ENCODE assay signal across 8 mouse cellular contexts in genomic region chr4:142248426-142248825, GRCm38 (mm10). TPM values are rescaled to one million over a fixed set of nuclear protein-coding genes. Genes with fewer than 3 reads are reported as not detected.
DNase-seq lines count a peak whose midpoint lies in the region; ATAC-seq lines count a peak whose summit lies in the region.

No protein-coding gene starts in this region.

- 0 out of 2 replicates have a peak, but pooled peaks have one; percentile 18 for ATAC-seq in lung, embryonic 16.5 days (ENCODE audit: low read depth)

- no peak overlapping the region for H3K4me3 ChIP-seq in lung, embryonic 16.5 days (ENCODE audit: low read length)

- no peaks in the 10 kb centered on the region for H3K4me1 ChIP-seq in lung, embryonic 16.5 days (replicated peaks; ENCODE audit: control insufficient read depth, insufficient read depth, low read length)

- 3% methylated on average over 5 of the region's 5 CpGs for WGBS in lung, embryonic 16.5 days

- H3K4me2 ChIP-seq in lung, embryonic 16.5 days (ENCODE audit: low read depth, low read length), result no peak overlapping the region

- no peak overlapping the region for H3K9ac ChIP-seq in lung, embryonic 16.5 days (ENCODE audit: low read length)

- H3K9me3 ChIP-seq in lung, embryonic 16.5 days (ENCODE audit: control insufficient read depth, low read length), result no peaks in the 10 kb centered on the region

- no peaks in the 10 kb centered on the region for H3K36me3 ChIP-seq in lung, embryonic 16.5 days (ENCODE audit: control insufficient read depth, insufficient read depth, low read length)

- no peaks in the 10 kb centered on the region for H3K27me3 ChIP-seq in lung, embryonic 16.5 days (ENCODE audit: control insufficient read depth, insufficient read depth, low read depth, low read length)

- DNase-seq in CD4-positive helper T cell, adult 2 months (ENCODE audit: low read depth, low spot score), result peak; percentile 31
- peak; percentile 57 for DNase-seq in adrenal gland, adult 8-10 months
- DNase-seq in embryo, embryonic 10.5 days (ENCODE audit: low spot score), result peak; percentile 94
- peak; percentile 36 to 73 for DNase-seq in heart, adult 9 months (ENCODE audit: low spot score in 2 of 2)
- peak; percentile 80 to 95 for DNase-seq in kidney, postnatal 36 days
- peak; percentile 95 for DNase-seq in retina, embryonic 14.5 days (ENCODE audit: low spot score)
- DNase-seq in thymus, postnatal 4 days, result peak; percentile 89

- H3K27ac ChIP-seq in lung, embryonic 16.5 days (ENCODE audit: low read length), result no peak overlapping the region

RNA-seq across cellular contexts. Expression of gene Kazn, which starts 9.2 kb away (rescaled TPM):
- total RNA-seq in adrenal gland, adult 8-10 months (2022), result 10 to 100 TPM; 27.4 to 46.1 (median 31.9) TPM
- 11.4 and 11.6 TPM in 2 replicates for polyA plus RNA-seq in lung, embryonic 16.5 days (2015; fragmentation: Nextera tagmentation; extraction: Ambion mirVana)

Comparison
In these comparisons a context has a peak if more than half of its experiments do, and no peak if none do; other contexts are left out.
1. DNase-seq: peak in every context shown above with its lines; median percentile 95 in retina, embryonic 14.5 days; 94 in embryo, embryonic 10.5 days; 89 in thymus, postnatal 4 days; 88 in kidney, postnatal 36 days; 57 in adrenal gland, adult 8-10 months; 54 in heart, adult 9 months; 31 in CD4-positive helper T cell, adult 2 months.